Mouse (Mus musculus) embryonic facial prominence, embryonic 13.5 days (tissue): ENCODE measurements at regions not wholly inside any gene's neighbourhood (a gene's known extent, or its start where the extent isn't known, plus 50 kb on each side); places are given as distances from the start of the nearest gene placed in this dataset.
A peak's percentile ranks its signal among the peaks of the same experiment; 100 is the strongest.

Experiments
- ATAC-seq: fragments of 200-750 bp; cut with Nextera tagmentation; 2 replicates; pipeline ENCODE4 v1.8.0; 2017; ENCODE audit warnings: low read depth; ENCODE audit not compliant: insufficient number of reproducible peaks, insufficient read depth, low FRiP score, low TSS enrichment
- H3K27ac ChIP-seq: fragments of 300-500 bp; sonication (generic); 2 replicates; pipeline ENCODE4 v1.5.1; 2015; ENCODE audit warnings: moderate library complexity, mild to moderate bottlenecking, inconsistent platforms
- H3K27me3 ChIP-seq: fragments of 300-500 bp; sonication (generic); 2 replicates; pipeline ENCODE4 v1.6.1; 2015; ENCODE audit warnings: mild to moderate bottlenecking, inconsistent platforms
- H3K36me3 ChIP-seq: fragments of 300-500 bp; sonication (generic); 2 replicates; pipeline ENCODE4 v1.6.1; 2015; ENCODE audit warnings: mild to moderate bottlenecking, inconsistent platforms
- H3K4me1 ChIP-seq: fragments of 300-500 bp; sonication (generic); 2 replicates; pipeline ENCODE4 v1.6.1; 2015; ENCODE audit warnings: inconsistent platforms
- H3K4me2 ChIP-seq: fragments of 300-500 bp; sonication (generic); 2 replicates; pipeline ENCODE4 v1.6.1; 2015; ENCODE audit warnings: moderate library complexity, mild to moderate bottlenecking, inconsistent platforms
- H3K4me3 ChIP-seq: fragments of 300-500 bp; sonication (generic); 2 replicates; pipeline ENCODE4 v1.5.1; 2015; ENCODE audit warnings: mild to moderate bottlenecking, inconsistent platforms
- H3K9ac ChIP-seq: fragments of 300-500 bp; sonication (generic); 2 replicates; pipeline ENCODE4 v1.6.1; 2015; ENCODE audit warnings: mild to moderate bottlenecking, inconsistent platforms
- H3K9me3 ChIP-seq: fragments of 300-500 bp; sonication (generic); 2 replicates; pipeline ENCODE4 v1.6.1; 2016; ENCODE audit warnings: inconsistent platforms
- WGBS: fragments of 180-500 bp; shearing (Covaris S2); methylation state at CpG from one replicate; pipeline ENCODE4 v1.1.7; 2015; ENCODE audit warnings: mixed read lengths; 5-methylcytosine and 5-hydroxymethylcytosine counted together

GRCm38 (mm10) chr2:173397846-173398331, 121.6 kb upstream of the Pmepa1 start:
- H3K4me2 ChIP-seq = no peak overlapping the region
- peaks cover 11% of the 10 kb centered on the region for H3K4me1 ChIP-seq
- no peaks in the 10 kb centered on the region for H3K36me3 ChIP-seq
- no peak overlapping the region for H3K4me3 ChIP-seq
- H3K27ac ChIP-seq = no peak overlapping the region
- no peak overlapping the region for H3K9ac ChIP-seq
- 95% methylated on average over 2 of the region's 2 CpGs for WGBS
- no peaks in the 10 kb centered on the region for H3K9me3 ChIP-seq
- no peaks in the 10 kb centered on the region for H3K27me3 ChIP-seq
- no peak for ATAC-seq

GRCm38 (mm10) chr2:173405629-173406028, 116.8 kb upstream of the 1700021F07Rik start:
- no peak overlapping the region for H3K4me3 ChIP-seq
- no peak overlapping the region for H3K4me2 ChIP-seq
- no peaks in the 10 kb centered on the region for H3K27me3 ChIP-seq
- WGBS = 63% methylated on average over 12 of the region's 12 CpGs
- no peaks in the 10 kb centered on the region for H3K9me3 ChIP-seq
- no peak for ATAC-seq
- no peak overlapping the region for H3K9ac ChIP-seq
- 0 out of 2 replicates have a peak overlapping the region, but pooled peaks have one; percentile 22 for H3K27ac ChIP-seq
- peaks cover 33% of the 10 kb centered on the region for H3K4me1 ChIP-seq
- H3K36me3 ChIP-seq = no peaks in the 10 kb centered on the region

GRCm38 (mm10) chr2:173406344-173407094, 115.9 kb upstream of the 1700021F07Rik start:
- Histone ChIP-seq H3K36me3 (no peaks in the 10 kb centered on the region), H3K9ac (no peak overlapping the region), H3K4me2 (no peak overlapping the region), H3K4me1 (peaks cover 33% of the 10 kb centered on the region), H3K27ac (peak overlapping the region; percentile 55; the same call in 1 of the 2 replicates), H3K9me3 (no peaks in the 10 kb centered on the region), H3K27me3 (no peaks in the 10 kb centered on the region), H3K4me3 (no peak overlapping the region)
- 25% methylated on average over 13 of the region's 13 CpGs for WGBS
- no peak for ATAC-seq

- Histone ChIP-seq H3K27ac (peak overlapping the region; percentile 55; the same call in 1 of the 2 replicates), H3K9me3 (no peaks in the 10 kb centered on the region), H3K27me3 (no peaks in the 10 kb centered on the region), H3K4me3 (no peak overlapping the region), H3K9ac (no peak overlapping the region), H3K4me1 (peaks cover 33% of the 10 kb centered on the region), H3K36me3 (no peaks in the 10 kb centered on the region), H3K4me2 (no peak overlapping the region)
- no peak for ATAC-seq
- 51% methylated on average over 3 of the region's 3 CpGs for WGBS
Observed at GRCm38 (mm10) chr2:173407133-173407532, 115.3 kb upstream of the 1700021F07Rik start.

GRCm38 (mm10) chr2:173408681-173409081, 113.7 kb upstream of the 1700021F07Rik start:
- Histone ChIP-seq H3K36me3 (no peaks in the 10 kb centered on the region), H3K27me3 (no peaks in the 10 kb centered on the region), H3K4me3 (no peak overlapping the region), H3K9me3 (no peaks in the 10 kb centered on the region), H3K27ac (no peak overlapping the region), H3K9ac (no peak overlapping the region), H3K4me2 (no peak overlapping the region), H3K4me1 (peaks cover 36% of the 10 kb centered on the region)
- ATAC-seq = no peak
- WGBS = 82% methylated on average over 5 of the region's 5 CpGs

- 38% methylated on average over 16 of the region's 16 CpGs for WGBS
- no peaks in the 10 kb centered on the region for H3K27me3 ChIP-seq
- H3K4me1 ChIP-seq = peaks cover 44% of the 10 kb centered on the region
- no peak overlapping the region for H3K9ac ChIP-seq
- H3K4me2 ChIP-seq = no peak overlapping the region
- H3K27ac ChIP-seq = no peak overlapping the region
- ATAC-seq = no peak
- H3K4me3 ChIP-seq = no peak overlapping the region
- no peaks in the 10 kb centered on the region for H3K36me3 ChIP-seq
- no peaks in the 10 kb centered on the region for H3K9me3 ChIP-seq
Observed at GRCm38 (mm10) chr2:173409433-173409832, 113.0 kb upstream of the 1700021F07Rik start.

- Histone ChIP-seq H3K27ac (peak overlapping the region; percentile 45), H3K4me1 (peaks cover 19% of the 10 kb centered on the region), H3K9ac (no peak overlapping the region), H3K9me3 (no peaks in the 10 kb centered on the region; the same call in 1 of the 2 replicates), H3K27me3 (no peaks in the 10 kb centered on the region), H3K36me3 (no peaks in the 10 kb centered on the region), H3K4me2 (no peak overlapping the region), H3K4me3 (no peak overlapping the region)
- WGBS = 55% methylated on average over 18 of the region's 18 CpGs
- 0 out of 2 replicates have a peak, but pooled peaks have one; percentile 40 for ATAC-seq
Observed at GRCm38 (mm10) chr2:173413906-173414656, 108.3 kb upstream of the 1700021F07Rik start.

- no peak overlapping the region for H3K4me2 ChIP-seq
- H3K9me3 ChIP-seq = no peaks in the 10 kb centered on the region; the same call in 1 of the 2 replicates
- H3K4me3 ChIP-seq = no peak overlapping the region
- H3K27ac ChIP-seq = no peak overlapping the region
- H3K9ac ChIP-seq = no peak overlapping the region
- H3K27me3 ChIP-seq = no peaks in the 10 kb centered on the region
- no peak for ATAC-seq
- H3K4me1 ChIP-seq = peaks cover 19% of the 10 kb centered on the region
- 75% methylated on average over 7 of the region's 7 CpGs for WGBS
- no peaks in the 10 kb centered on the region for H3K36me3 ChIP-seq
Observed at GRCm38 (mm10) chr2:173415429-173415828, 107.0 kb upstream of the 1700021F07Rik start.

GRCm38 (mm10) chr2:173416921-173417320, 105.5 kb upstream of the 1700021F07Rik start:
- WGBS = 88% methylated on average over 1 of the region's 1 CpGs
- Histone ChIP-seq H3K36me3 (no peaks in the 10 kb centered on the region), H3K27me3 (no peaks in the 10 kb centered on the region), H3K9me3 (no peaks in the 10 kb centered on the region; the same call in 1 of the 2 replicates), H3K4me2 (no peak overlapping the region), H3K4me3 (no peak overlapping the region), H3K9ac (no peak overlapping the region), H3K27ac (no peak overlapping the region), H3K4me1 (peaks cover 19% of the 10 kb centered on the region)
- ATAC-seq = no peak

- Histone ChIP-seq H3K36me3 (no peaks in the 10 kb centered on the region), H3K4me1 (peaks cover 13% of the 10 kb centered on the region), H3K4me2 (no peak overlapping the region), H3K27ac (no peak overlapping the region), H3K9ac (no peak overlapping the region), H3K27me3 (no peaks in the 10 kb centered on the region), H3K4me3 (no peak overlapping the region), H3K9me3 (no peaks in the 10 kb centered on the region; the same call in 1 of the 2 replicates)
- WGBS = 84% methylated on average over 7 of the region's 7 CpGs
- no peak for ATAC-seq
Observed at GRCm38 (mm10) chr2:173418951-173419350, 103.4 kb upstream of the 1700021F07Rik start.

GRCm38 (mm10) chr2:173419972-173420391, 102.4 kb upstream of the 1700021F07Rik start:
- H3K4me1 ChIP-seq = peaks cover 7% of the 10 kb centered on the region
- 32% methylated on average over 10 of the region's 10 CpGs for WGBS
- H3K4me2 ChIP-seq = no peak overlapping the region
- no peaks in the 10 kb centered on the region for H3K36me3 ChIP-seq
- no peak overlapping the region for H3K9ac ChIP-seq
- H3K9me3 ChIP-seq = no peaks in the 10 kb centered on the region; the same call in 1 of the 2 replicates
- H3K27ac ChIP-seq = no peak overlapping the region
- ATAC-seq = 0 out of 2 replicates have a peak, but pooled peaks have one; percentile 35
- H3K4me3 ChIP-seq = no peak overlapping the region
- no peaks in the 10 kb centered on the region for H3K27me3 ChIP-seq
